Mouse (Mus musculus) liver, embryonic 16.5 days (tissue): ENCODE data around the gene Slc39a7. TPM values are rescaled to one million over a fixed set of nuclear protein-coding genes. Genes with fewer than 3 reads are reported as not detected.
"Not testable (repeated sequence)": the region's sequence is repeated elsewhere in the genome, so short reads cannot be mapped to it uniquely, and the experiment has no call there.

ENCODE experiments used
- ATAC-seq: fragments of 200-750 bp; cut with Nextera tagmentation; 2 replicates; pipeline ENCODE4 v1.8.0; 2017; ENCODE audit warnings: low read depth, mild to moderate bottlenecking, moderate number of reproducible peaks, moderate library complexity
- H3K27ac ChIP-seq: fragments of 300-500 bp; sonication (generic); 2 replicates; pipeline ENCODE4 v1.5.1; 2014; ENCODE audit warnings: mild to moderate bottlenecking, low read length
- H3K27me3 ChIP-seq: fragments of 300-500 bp; sonication (generic); 2 replicates; pipeline ENCODE4 v1.6.1; 2014; ENCODE audit warnings: low read depth, low read length, mixed read lengths; ENCODE audit not compliant: control insufficient read depth, insufficient read depth
- H3K36me3 ChIP-seq: fragments of 300-500 bp; sonication (generic); 2 replicates; pipeline ENCODE4 v1.6.1; 2014; ENCODE audit warnings: mild to moderate bottlenecking; ENCODE audit not compliant: control insufficient read depth, insufficient read depth
- H3K4me1 ChIP-seq: fragments of 300-500 bp; sonication (generic); 2 replicates; pipeline ENCODE4 v1.6.1; 2014; ENCODE audit warnings: low read depth, low read length, mixed read lengths; ENCODE audit not compliant: control insufficient read depth
- H3K4me2 ChIP-seq: fragments of 300-500 bp; sonication (generic); 2 replicates; pipeline ENCODE4 v1.6.1; 2014; ENCODE audit warnings: low read depth, low read length, mixed read lengths
- H3K4me3 ChIP-seq: fragments of 300-500 bp; sonication (generic); 2 replicates; pipeline ENCODE4 v1.5.1; 2014; ENCODE audit warnings: low read depth, mild to moderate bottlenecking, low read length
- H3K9ac ChIP-seq: fragments of 300-500 bp; sonication (generic); 2 replicates; pipeline ENCODE4 v1.6.1; 2014; ENCODE audit warnings: low read depth, low read length
- H3K9me3 ChIP-seq: fragments of 300-500 bp; sonication (generic); replicated peaks from 2 replicates; pipeline ENCODE4 v1.6.1; 2016; ENCODE audit warnings: low read length; ENCODE audit not compliant: control insufficient read depth
- WGBS: fragments of 180-500 bp; shearing (Covaris S2); extraction: QIAGEN DNeasy Blood & Tissue Kit; methylation state at CpG from one replicate; pipeline ENCODE4 v1.1.7; 2014; ENCODE audit not compliant: insufficient replicate concordance; 5-methylcytosine and 5-hydroxymethylcytosine counted together
- polyA plus RNA-seq: library from polyadenylated mRNA; unstranded; fragments of >200 nt; fragmentation: Nextera tagmentation; extraction: Ambion mirVana; gene quantifications from 2 replicates; pipeline ENCODE4 v1.2.1, GENCODE M21; 2015

Gene Slc39a7
- polyA plus RNA-seq, 1 experiment from 2014 or later = 59.8 TPM

GRCm38 (mm10) chr17:33999341-34000149 lies 31.9 kb downstream of the Slc39a7 start:
- Histone ChIP-seq H3K4me3 (peak overlapping the region; percentile 71), H3K9ac (peak overlapping the region; percentile 69), H3K27me3 (peaks cover 11% of the 10 kb centered on the region), H3K9me3 (no peaks in the 10 kb centered on the region), H3K27ac (0 out of 2 replicates have a peak overlapping the region, but pooled peaks have one; percentile 14), H3K4me1 (peaks cover 4% of the 10 kb centered on the region), H3K4me2 (peak overlapping the region; percentile 96), H3K36me3 (no peaks in the 10 kb centered on the region)
- WGBS = 1% methylated on average over 82 of the region's 87 CpGs
- ATAC-seq = peak; percentile 47

GRCm38 (mm10) chr17:33998697-33999096 lies 32.8 kb downstream of the Slc39a7 start:
- not testable (repeated sequence) for ATAC-seq, H3K4me1 ChIP-seq, H3K9ac ChIP-seq, H3K4me2 ChIP-seq, H3K9me3 ChIP-seq, H3K36me3 ChIP-seq, H3K27ac ChIP-seq, H3K4me3 ChIP-seq
- WGBS = 27% methylated on average over 5 of the region's 5 CpGs
- peaks cover 11% of the 10 kb centered on the region for H3K27me3 ChIP-seq

DNA sequence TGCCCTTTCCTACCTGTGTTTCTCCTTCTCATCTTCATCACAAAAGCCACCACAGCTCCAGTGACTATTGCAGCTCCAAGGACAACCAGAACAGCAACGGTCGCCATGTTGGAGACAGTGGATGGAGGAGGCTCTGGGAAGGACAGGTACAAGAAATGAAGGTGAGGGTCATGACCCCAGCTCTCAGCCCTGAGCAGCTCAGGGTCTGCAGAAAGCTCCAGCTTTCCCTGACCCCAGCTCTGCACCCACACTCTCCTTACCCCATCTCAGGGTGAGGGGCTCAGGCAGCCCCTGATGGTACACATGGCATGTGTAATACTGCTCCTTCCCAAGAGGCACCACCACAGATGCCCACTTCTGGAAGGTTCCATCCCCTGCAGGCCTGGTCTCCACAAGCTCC lies 34.5 kb downstream of the Slc39a7 start:
- 80% methylated on average over 2 of the region's 2 CpGs for WGBS

DNA sequence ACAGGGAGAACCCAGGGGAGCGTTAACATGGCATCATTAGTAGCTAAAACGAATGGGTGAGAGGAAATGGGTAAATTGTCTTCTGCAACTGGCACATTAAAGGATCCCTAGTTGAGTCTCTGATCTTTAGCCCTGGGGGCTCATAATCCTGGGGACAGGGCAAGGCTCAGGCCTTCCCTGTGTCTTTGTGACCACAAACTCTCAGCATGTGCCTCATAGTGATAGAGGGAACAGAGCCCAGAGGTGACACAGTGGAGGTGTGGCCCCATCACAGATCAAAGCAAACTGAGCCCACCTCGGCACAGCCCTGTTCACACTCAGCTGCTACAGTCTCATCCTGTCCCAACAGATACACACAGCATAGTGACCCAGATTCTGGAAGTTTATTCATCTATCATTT lies 35.8 kb downstream of the Slc39a7 start:
- Histone ChIP-seq H3K9ac (no peak overlapping the region), H3K27ac (no peak overlapping the region), H3K36me3 (no peaks in the 10 kb centered on the region), H3K4me3 (no peak overlapping the region), H3K4me2 (no peak overlapping the region), H3K27me3 (peaks cover 11% of the 10 kb centered on the region), H3K9me3 (no peaks in the 10 kb centered on the region), H3K4me1 (peaks cover 4% of the 10 kb centered on the region; the same call in 1 of the 2 replicates)
- ATAC-seq = no peak
- WGBS = 43% methylated on average over 3 of the region's 3 CpGs

More for the DNA sequence above, 34.5 kb downstream of the Slc39a7 start:
- H3K4me1 ChIP-seq, H3K4me3 ChIP-seq, H3K9ac ChIP-seq, ATAC-seq, H3K27ac ChIP-seq, H3K4me2 ChIP-seq, H3K36me3 ChIP-seq, H3K9me3 ChIP-seq: not testable (repeated sequence)
- H3K27me3 ChIP-seq = peaks cover 11% of the 10 kb centered on the region

- no peak overlapping the region for H3K4me2 ChIP-seq
- H3K27ac ChIP-seq = no peak overlapping the region
- H3K4me1 ChIP-seq = peaks cover 4% of the 10 kb centered on the region; the same call in 1 of the 2 replicates
- no peak for ATAC-seq
- peaks cover 4% of the 10 kb centered on the region for H3K27me3 ChIP-seq
- H3K9ac ChIP-seq = no peak overlapping the region
- H3K36me3 ChIP-seq = no peaks in the 10 kb centered on the region
- 73% methylated on average over 8 of the region's 8 CpGs for WGBS
- H3K4me3 ChIP-seq = no peak overlapping the region
- H3K9me3 ChIP-seq = no peaks in the 10 kb centered on the region
Observed at GRCm38 (mm10) chr17:33994959-33995358, 36.5 kb downstream of the Slc39a7 start.

DNA sequence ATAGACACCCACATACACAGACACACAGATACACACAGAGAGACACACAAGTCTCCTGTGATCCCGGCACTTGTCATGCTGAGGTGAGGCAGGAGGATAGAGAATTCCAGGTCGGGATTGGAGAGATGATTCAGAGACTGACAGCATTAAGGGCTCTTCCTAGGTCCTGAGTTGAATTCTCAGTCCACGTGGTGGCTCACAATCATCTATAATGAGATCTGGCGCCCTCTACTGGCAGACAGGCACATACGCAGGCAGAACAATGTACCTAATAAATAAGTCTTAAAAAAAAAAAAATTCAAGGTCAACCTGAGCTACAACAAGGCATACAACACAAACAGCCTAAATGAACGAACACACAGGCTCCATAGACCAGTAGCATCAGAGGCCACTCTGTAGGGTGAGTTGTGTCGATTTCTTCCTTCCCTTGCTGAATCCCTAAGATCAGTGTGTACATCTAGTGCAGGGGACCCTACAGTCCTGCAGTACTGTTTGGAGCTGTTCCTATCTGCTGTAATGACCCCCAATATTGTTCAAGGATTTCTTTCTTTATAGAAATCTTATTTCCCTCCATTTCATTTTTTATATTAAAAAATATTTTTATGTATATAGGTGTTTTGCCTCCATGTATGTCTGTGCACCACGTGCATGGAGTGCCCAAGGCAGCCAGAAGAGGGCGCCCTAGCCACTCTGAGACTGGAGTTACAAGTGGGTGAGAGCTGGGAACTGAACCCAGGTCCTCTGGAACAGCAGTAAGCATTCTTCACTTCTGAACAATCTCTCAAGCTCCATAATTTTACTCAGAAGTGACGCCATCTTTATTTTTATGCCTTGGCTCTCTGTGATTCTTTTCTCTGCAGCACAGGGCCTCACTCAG lies 39.5 kb downstream of the Slc39a7 start:
- H3K4me1 ChIP-seq = no peaks in the 10 kb centered on the region
- H3K27ac ChIP-seq = no peak overlapping the region
- H3K4me3 ChIP-seq = no peak overlapping the region
- H3K9ac ChIP-seq = no peak overlapping the region
- H3K36me3 ChIP-seq = no peaks in the 10 kb centered on the region
- H3K27me3 ChIP-seq = no peaks in the 10 kb centered on the region
- no peaks in the 10 kb centered on the region for H3K9me3 ChIP-seq
- no peak overlapping the region for H3K4me2 ChIP-seq
- WGBS = 27% methylated on average over 10 of the region's 10 CpGs
- ATAC-seq = no peak

DNA sequence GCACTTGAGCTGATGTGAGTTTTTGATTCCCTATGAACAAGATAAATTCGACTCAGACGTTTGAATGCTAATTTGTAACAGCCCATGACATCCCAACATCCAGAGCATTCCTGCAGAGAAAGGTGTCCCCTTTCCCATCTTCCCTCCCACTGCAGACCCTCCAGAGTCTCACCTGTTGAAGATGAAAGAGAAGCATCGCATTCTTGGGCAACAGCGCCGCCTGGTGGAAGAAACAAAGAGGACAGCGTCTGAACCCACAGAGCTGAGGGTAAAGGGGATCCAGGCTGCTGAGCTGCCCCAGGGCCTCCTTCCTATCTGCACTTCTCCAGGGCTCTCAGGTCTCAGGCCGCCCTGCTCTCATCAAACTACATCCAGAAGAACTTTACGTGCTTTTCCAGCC lies 49.3 kb downstream of the Slc39a7 start:
- not testable (repeated sequence) for H3K36me3 ChIP-seq, H3K9ac ChIP-seq, H3K9me3 ChIP-seq, H3K4me3 ChIP-seq, ATAC-seq, H3K27ac ChIP-seq
- WGBS = 6% methylated on average over 8 of the region's 8 CpGs
- peaks cover 15% of the 10 kb centered on the region for H3K27me3 ChIP-seq
- peaks cover 26% of the 10 kb centered on the region for H3K4me1 ChIP-seq
- H3K4me2 ChIP-seq = peak overlapping the region; percentile 79

GRCm38 (mm10) chr17:33981192-33981909 lies 50.1 kb downstream of the Slc39a7 start:
- ATAC-seq = peak; percentile 68
- H3K9me3 ChIP-seq, H3K36me3 ChIP-seq: not testable (repeated sequence)
- peak overlapping the region; percentile 66 for H3K4me3 ChIP-seq
- 2% methylated on average over 27 of the region's 27 CpGs for WGBS
- peaks cover 15% of the 10 kb centered on the region for H3K27me3 ChIP-seq
- peaks cover 26% of the 10 kb centered on the region for H3K4me1 ChIP-seq
- H3K4me2 ChIP-seq = peak overlapping the region; percentile 79
- H3K9ac ChIP-seq = peak overlapping the region; percentile 52; the same call in 1 of the 2 replicates
- H3K27ac ChIP-seq = peak overlapping the region; percentile 72
